Mouse (Mus musculus) myocyte (in vitro differentiated cells): ENCODE results near the gene Klhl9. TPM values are rescaled to one million over a fixed set of nuclear protein-coding genes. Genes with fewer than 3 reads are reported as not detected.
"Not testable (repeated sequence)": the region's sequence is repeated elsewhere in the genome, so short reads cannot be mapped to it uniquely, and the experiment has no call there.

ENCODE experiments used
- H3K27me3 ChIP-seq: one replicate; pipeline ENCODE4 v1.6.1; 2011; ENCODE audit not compliant: control insufficient read depth, insufficient read depth, insufficient read length
- H3K36me3 ChIP-seq: one replicate; pipeline ENCODE4 v1.6.1; 2011; ENCODE audit not compliant: control insufficient read depth, insufficient read depth
- H3K4me2 ChIP-seq: one replicate; pipeline ENCODE4 v1.6.1; 2011; ENCODE audit warnings: low read depth, control low read depth
- H3K4me3 ChIP-seq: one replicate; pipeline ENCODE4 v1.5.1; 2011; ENCODE audit warnings: mild to moderate bottlenecking, control low read depth, moderate library complexity
- H3K79me2 ChIP-seq: one replicate; pipeline ENCODE4 v1.6.1; 2011; ENCODE audit not compliant: control insufficient read depth, insufficient read depth
- H3ac ChIP-seq: one replicate; pipeline ENCODE4 v1.6.1; 2011; ENCODE audit not compliant: control insufficient read depth, insufficient read length
- CEBPB ChIP-seq: IDR thresholded peaks from 2 replicates; pipeline ENCODE4 v1.6.1; 2011; ENCODE audit warnings: mild to moderate bottlenecking, moderate library complexity; ENCODE audit not compliant: poor library complexity, insufficient read depth, severe bottlenecking
- MYOD1 ChIP-seq, 3 experiments: IDR thresholded peaks; one replicate each; pipeline ENCODE4 v1.6.1; 2011; ENCODE audit warnings: control low read depth in 2 of 3, low read depth in 2 of 3, mild to moderate bottlenecking in 2 of 3, moderate library complexity in 1 of 3; ENCODE audit not compliant: insufficient read length in 2 of 3, control insufficient read depth in 1 of 3
- MYOG ChIP-seq, 3 experiments: IDR thresholded peaks; one replicate each; pipeline ENCODE4 v1.6.1; 2011; ENCODE audit warnings: control low read depth in 2 of 3, low read depth in 2 of 3, mild to moderate bottlenecking in 2 of 3; ENCODE audit not compliant: insufficient read length in 2 of 3, control insufficient read depth in 1 of 3, insufficient read depth in 1 of 3
- POLR2A ChIP-seq: IDR thresholded peaks from one replicate; pipeline ENCODE4 v1.6.1; 2011; ENCODE audit warnings: low read depth, mild to moderate bottlenecking, control low read depth, moderate library complexity; ENCODE audit not compliant: insufficient read length
- POLR2AphosphoS2 ChIP-seq: IDR thresholded peaks from one replicate; pipeline ENCODE4 v1.6.1; 2011; ENCODE audit warnings: low read depth, control low read depth; ENCODE audit not compliant: insufficient read length
- polyA plus RNA-seq: library from polyadenylated mRNA; unstranded; fragments of >200 nt; fragmentation: generic; extraction: Trizol; gene quantifications from one replicate; pipeline ENCODE4 v1.2.1, GENCODE M21; 2012; ENCODE audit warnings: missing spikeins

The Klhl9 gene
- 12.0 TPM for polyA plus RNA-seq

- peak within 1 kb of the TSS; percentile 94 for H3ac ChIP-seq
Measured at GRCm38 (mm10) chr4:88721791-88722721, at the start of gene Klhl9, which contains the start of gene Gm26566. Klhl9 (minus strand) TSS chr4:88722465. Gm26566 (plus strand) TSS chr4:88721805.

GRCm38 (mm10) chr4:88763384-88764018 is 41.2 kb upstream of the Klhl9 start:
- not testable (repeated sequence) for H3K36me3 ChIP-seq, H3K4me3 ChIP-seq, H3K27me3 ChIP-seq, H3ac ChIP-seq, H3K79me2 ChIP-seq, H3K4me2 ChIP-seq

More at GRCm38 (mm10) chr4:88721791-88722721, at the start of gene Klhl9, which contains the start of gene Gm26566:
- peak within 1 kb of the TSS; percentile 92 for H3K4me2 ChIP-seq
- peaks cover 50% of the 10 kb centered on the region for H3K79me2 ChIP-seq
- H3K36me3 ChIP-seq: peaks cover 13% of the 10 kb centered on the region
- H3K4me3 ChIP-seq: peak within 1 kb of the TSS; percentile 71
- TF ChIP-seq CEBPB (no peak), POLR2A (peak; percentile 88), MYOD1 (IDR thresholded peaks at IDR 0.05; ENCODE audit: control insufficient read depth in 1 of 3, insufficient read length in 2 of 3, low read depth in 2 of 3) (peak in 1 of 3 experiments; percentile 10), MYOG (IDR thresholded peaks at IDR 0.05; ENCODE audit: control insufficient read depth in 1 of 3, insufficient read depth in 1 of 3, insufficient read length in 2 of 3, low read depth in 2 of 3) (peak in 1 of 3 experiments; percentile 25), POLR2AphosphoS2 (peak; percentile 79)
- no peaks in the 10 kb centered on the region for H3K27me3 ChIP-seq

- not testable (repeated sequence) for H3K36me3 ChIP-seq, H3K4me3 ChIP-seq, H3K27me3 ChIP-seq, H3K79me2 ChIP-seq, H3K4me2 ChIP-seq, H3ac ChIP-seq
Measured at GRCm38 (mm10) chr4:88762341-88762740, 40.1 kb upstream of the Klhl9 start.

- not testable (repeated sequence) for H3ac ChIP-seq, H3K4me3 ChIP-seq, H3K79me2 ChIP-seq, H3K36me3 ChIP-seq, H3K4me2 ChIP-seq, H3K27me3 ChIP-seq
Measured at GRCm38 (mm10) chr4:88761776-88762175, 39.5 kb upstream of the Klhl9 start.

- H3ac ChIP-seq, H3K4me3 ChIP-seq, H3K4me2 ChIP-seq, H3K27me3 ChIP-seq, H3K79me2 ChIP-seq, H3K36me3 ChIP-seq: not testable (repeated sequence)
Measured at GRCm38 (mm10) chr4:88760431-88760830, 38.2 kb upstream of the Klhl9 start.

- not testable (repeated sequence) for H3K79me2 ChIP-seq, H3K27me3 ChIP-seq, H3K36me3 ChIP-seq, H3K4me3 ChIP-seq, H3ac ChIP-seq
- H3K4me2 ChIP-seq: peak within 1 kb of the TSS; percentile 47
Measured at GRCm38 (mm10) chr4:88759610-88760268, 37.5 kb upstream of the Klhl9 start, which contains the start of gene Gm13283. Gm13283 (plus strand) TSS chr4:88760119.

GRCm38 (mm10) chr4:88758751-88759150 is 36.5 kb upstream of the Klhl9 start:
- not testable (repeated sequence) for H3K27me3 ChIP-seq, H3K4me3 ChIP-seq, H3K36me3 ChIP-seq, H3K4me2 ChIP-seq, H3K79me2 ChIP-seq, H3ac ChIP-seq

GRCm38 (mm10) chr4:88757628-88758031 is 35.4 kb upstream of the Klhl9 start:
- not testable (repeated sequence) for H3K4me3 ChIP-seq, H3K27me3 ChIP-seq, H3K36me3 ChIP-seq

GRCm38 (mm10) chr4:88756581-88757513 is 34.6 kb upstream of the Klhl9 start:
- H3K36me3 ChIP-seq, H3K79me2 ChIP-seq, H3ac ChIP-seq, H3K27me3 ChIP-seq, H3K4me3 ChIP-seq: not testable (repeated sequence)
- peak overlapping the region; percentile 55 for H3K4me2 ChIP-seq

More at GRCm38 (mm10) chr4:88757628-88758031, 35.4 kb upstream of the Klhl9 start:
- not testable (repeated sequence) for H3K4me2 ChIP-seq, H3ac ChIP-seq, H3K79me2 ChIP-seq

- not testable (repeated sequence) for H3K4me2 ChIP-seq, H3K4me3 ChIP-seq, H3K36me3 ChIP-seq, H3K27me3 ChIP-seq, H3ac ChIP-seq, H3K79me2 ChIP-seq
Measured at GRCm38 (mm10) chr4:88754818-88755340, 32.6 kb upstream of the Klhl9 start, which contains the start of gene Gm13271. Gm13271 (plus strand) TSS chr4:88754868.
